Mouse (Mus musculus) urinary bladder, postnatal 36 days (tissue): ENCODE results near the gene Pla2g5.
"Not testable (repeated sequence)": the region's sequence is repeated elsewhere in the genome, so short reads cannot be mapped to it uniquely, and the experiment has no call there.

Experiments
- DNase-seq, 2 experiments: peaks; one replicate each; pipeline ENCODE4 v3.0.0; 2022; ENCODE audit warnings: low spot score in 2 of 2, mixed read lengths in 1 of 2

Pla2g5 gene

GRCm38 (mm10) chr4:138858446-138858845 is 4.8 kb downstream of the Pla2g5 start:
- no peak for DNase-seq

DNA sequence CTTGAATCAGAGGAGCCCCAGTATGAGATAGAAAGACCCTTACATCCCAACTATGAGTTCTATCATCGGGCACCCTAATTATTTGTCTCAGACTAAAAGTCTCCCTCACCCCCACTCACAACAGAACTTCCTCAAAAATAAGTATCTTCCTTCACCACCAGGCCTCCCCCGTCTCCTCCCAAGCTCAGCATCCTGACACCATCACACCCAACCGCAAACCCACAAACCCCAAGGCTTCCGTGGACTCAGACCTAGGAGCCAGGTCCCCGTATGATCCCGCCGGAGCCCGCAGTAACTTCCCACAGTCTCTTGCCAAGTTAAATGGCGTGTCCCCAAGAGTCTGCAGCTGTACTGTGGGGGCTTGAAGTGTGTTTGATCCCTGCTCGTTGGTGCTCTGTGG is 5.7 kb downstream of the Pla2g5 start:
- no peak for DNase-seq

DNA sequence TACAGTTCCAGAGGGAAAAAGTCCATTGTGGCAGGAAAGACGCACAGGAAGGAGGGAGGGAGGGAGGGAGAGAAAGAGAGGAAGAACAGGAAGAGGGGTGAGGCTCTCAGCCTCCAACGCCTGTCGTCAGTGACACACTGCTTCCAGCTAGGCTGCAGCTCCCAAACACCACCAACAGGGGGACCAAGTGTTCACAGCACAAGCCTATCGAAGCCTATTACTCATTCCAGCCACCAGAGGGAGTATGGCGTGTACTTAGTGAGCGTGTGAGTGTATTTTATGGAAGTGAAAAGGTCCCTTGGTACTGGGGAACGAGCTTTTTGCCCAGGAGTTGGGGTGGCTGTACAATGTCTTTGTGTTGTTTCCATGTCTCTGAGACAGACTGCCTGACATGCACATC is 6.8 kb downstream of the Pla2g5 start:
- peak in 1 of 2 experiments; percentile 30 for DNase-seq

DNA sequence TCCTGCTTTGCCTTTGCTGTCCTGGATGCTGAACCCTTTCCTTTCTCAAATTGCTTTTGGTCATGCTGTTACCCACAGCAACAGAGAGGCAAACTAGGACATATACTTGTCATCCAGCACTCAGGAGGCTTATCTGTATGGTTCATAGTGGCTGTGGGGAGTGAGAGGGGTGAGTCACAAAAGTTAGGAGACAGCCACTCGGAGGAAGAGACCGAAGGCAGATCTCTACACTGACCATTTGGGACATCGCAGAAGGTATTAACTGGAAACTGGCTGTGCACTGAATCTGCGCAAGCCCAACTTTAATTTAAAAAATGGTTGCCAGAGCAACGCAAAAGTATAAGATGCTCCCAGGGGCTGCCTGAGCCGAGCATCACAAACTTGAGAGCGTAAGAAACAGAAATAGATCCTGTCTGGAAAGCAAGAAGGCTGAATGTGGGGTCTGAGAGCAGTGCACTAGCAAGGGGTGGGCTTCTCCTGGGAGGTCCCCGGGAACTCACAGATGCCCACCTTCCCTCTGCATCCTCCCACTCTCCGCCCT is 8.1 kb downstream of the Pla2g5 start:
- DNase-seq = no peak

GRCm38 (mm10) chr4:138852961-138853360 is 10.3 kb downstream of the Pla2g5 start:
- no peak for DNase-seq

DNA sequence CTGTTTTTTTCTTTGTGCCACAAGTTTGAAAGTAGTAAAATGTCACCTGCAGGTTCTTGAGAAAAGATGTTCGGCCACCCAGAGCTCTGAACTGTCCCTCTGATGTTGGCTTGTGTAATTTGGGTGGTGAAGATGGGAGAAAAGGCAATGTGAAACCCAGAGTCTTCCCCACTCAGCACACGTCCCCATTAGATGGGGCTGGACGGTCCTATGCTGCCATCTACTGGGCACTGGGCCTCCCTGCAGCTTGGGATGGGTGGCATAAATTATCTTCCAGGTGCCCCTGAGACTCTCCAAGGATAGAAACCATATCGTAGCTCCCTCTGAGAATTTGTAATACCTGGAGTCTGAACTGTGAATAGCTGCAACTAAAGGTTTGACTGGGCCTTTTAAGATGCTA is 11.8 kb downstream of the Pla2g5 start:
- peak; percentile 64 to 65 for DNase-seq

- DNase-seq = peak in 1 of 2 experiments; percentile 17
These were observed 21.9 kb downstream of the Pla2g5 start for GRCm38 (mm10) chr4:138841386-138841785.

DNA sequence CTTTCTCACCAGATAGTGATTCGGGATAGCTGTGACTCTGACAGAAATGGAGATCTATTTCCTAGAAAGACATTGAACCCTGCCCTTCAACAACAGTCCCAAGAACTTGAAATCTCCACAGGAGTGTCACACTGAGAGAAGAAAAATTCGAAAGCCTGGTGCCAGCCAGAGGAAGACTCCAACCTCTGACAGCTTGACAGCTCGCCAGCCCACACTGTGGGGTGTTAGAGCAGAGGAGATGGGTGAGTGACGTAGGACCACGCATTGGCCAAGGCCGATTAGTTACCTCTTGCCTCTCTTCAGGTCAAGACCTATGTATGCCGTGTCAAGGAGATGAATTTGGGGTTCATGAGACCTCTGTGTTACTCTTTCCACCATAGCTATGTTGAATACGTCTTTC is 22.6 kb downstream of the Pla2g5 start:
- no peak for DNase-seq

- no peak for DNase-seq
These were observed 23.5 kb downstream of the Pla2g5 start for GRCm38 (mm10) chr4:138839806-138840205.

DNA sequence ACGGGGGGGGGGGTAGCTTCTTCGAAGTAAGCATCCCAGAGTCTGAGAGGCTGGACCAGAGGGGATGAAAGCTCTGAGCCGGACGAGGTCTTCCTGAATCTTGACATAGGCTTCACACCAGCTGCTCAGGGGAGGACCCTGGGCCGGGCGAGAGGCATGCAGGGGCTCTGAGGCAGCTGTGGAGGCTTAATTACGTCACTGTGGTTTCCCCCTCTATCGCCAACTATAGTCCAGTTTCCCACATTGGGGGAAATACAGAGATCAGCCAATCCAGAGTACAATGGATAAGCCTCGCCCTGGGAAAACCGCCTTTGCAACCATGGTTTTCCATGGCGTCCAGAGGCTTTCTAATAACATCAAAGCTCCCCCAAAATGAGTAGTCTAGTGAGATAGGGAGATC is 36.1 kb downstream of the Pla2g5 start:
- no peak for DNase-seq

GRCm38 (mm10) chr4:138825751-138826567 is 37.3 kb downstream of the Pla2g5 start:
- no peak for DNase-seq

DNA sequence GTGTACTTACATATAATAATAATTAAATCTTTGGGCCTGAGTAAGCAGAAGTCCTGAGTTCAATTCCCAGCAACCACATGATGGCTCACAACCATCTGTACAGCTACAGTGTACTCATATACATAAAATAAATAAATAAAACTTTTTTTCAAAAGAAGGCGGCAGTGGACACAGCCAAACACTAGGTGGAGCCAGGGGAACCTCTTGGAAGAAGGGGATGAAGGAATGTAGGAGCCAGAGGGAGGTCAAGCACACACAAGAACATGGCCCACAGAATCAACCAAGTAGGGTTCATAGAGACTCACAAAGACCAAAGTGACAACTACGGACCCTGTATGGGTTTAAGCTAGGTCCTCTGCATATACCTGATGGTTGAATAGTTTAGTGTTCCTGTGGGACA is 38.6 kb downstream of the Pla2g5 start:
- DNase-seq = no peak

- DNase-seq = not testable (repeated sequence)
These were observed 39.1 kb downstream of the Pla2g5 start for GRCm38 (mm10) chr4:138824161-138824560.

- DNase-seq = no peak
These were observed 42.2 kb downstream of the Pla2g5 start for GRCm38 (mm10) chr4:138821036-138821435.

DNA sequence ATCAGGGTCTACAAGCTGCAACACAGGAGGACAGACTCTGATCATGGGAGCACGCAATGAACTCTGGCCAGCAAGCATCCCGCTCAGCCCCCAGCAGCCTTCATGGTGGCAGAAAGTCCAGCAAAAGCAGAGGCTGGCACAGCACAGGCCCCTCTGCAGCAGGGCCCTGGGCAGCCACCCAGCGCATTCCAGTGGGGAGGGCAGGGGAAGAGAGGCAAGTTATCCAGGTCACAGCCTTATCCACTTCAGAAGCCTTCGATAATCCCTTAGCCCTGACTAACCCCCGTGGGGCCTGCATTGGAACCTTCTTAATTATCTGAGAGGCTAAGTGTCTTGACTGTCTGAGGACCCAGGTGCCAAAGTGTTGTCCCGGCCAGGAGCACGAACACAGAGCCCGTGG is 44.2 kb downstream of the Pla2g5 start:
- no peak for DNase-seq

DNA sequence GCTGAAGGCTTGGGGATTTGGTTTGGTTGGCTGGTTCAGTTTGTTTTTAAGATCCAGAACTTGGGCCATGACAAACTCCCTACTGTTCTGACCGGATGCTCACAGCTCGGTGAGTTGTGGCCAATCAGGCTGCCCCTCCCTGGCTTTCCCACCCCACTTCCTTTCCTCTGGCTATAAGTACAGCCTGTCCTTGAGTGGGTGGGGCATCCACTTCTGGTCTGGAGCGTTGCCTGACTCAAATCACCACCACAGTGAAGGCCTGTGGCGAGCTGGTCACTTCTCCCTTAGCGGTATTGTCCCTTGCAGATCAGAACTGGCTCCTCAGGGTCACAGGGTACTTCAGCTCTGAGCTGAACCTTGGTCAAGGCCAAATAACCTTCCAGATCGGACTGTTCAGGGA is 45.5 kb downstream of the Pla2g5 start:
- DNase-seq = no peak

GRCm38 (mm10) chr4:138816166-138816565 is 47.1 kb downstream of the Pla2g5 start:
- no peak for DNase-seq

- DNase-seq = no peak
These were observed 56.3 kb downstream of the Pla2g5 start for GRCm38 (mm10) chr4:138806920-138807541.

DNA sequence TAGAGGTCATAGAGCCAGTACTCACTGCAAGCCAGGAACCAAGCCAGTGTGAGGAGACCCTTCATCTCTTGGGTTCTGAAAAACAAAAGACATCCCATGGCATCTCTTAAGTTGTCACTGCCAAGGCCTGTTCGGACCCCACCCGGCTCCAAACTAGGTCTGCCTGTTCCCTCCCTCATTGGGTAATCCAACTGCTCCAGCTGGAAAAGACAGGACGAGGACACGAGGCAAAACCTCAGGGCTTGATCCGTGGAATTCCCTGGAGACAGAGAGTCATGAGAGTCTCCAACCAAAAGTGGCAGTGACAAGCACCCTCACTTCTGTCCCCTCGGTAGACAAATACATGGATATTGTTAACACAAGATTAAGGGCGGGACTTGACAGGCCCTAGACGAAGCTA is 57.1 kb downstream of the Pla2g5 start:
- DNase-seq = no peak

- no peak for DNase-seq
These were observed 58.0 kb downstream of the Pla2g5 start for GRCm38 (mm10) chr4:138805248-138805647.

GRCm38 (mm10) chr4:138802917-138803316 is 60.4 kb downstream of the Pla2g5 start:
- no peak for DNase-seq

GRCm38 (mm10) chr4:138801631-138802030 is 61.7 kb downstream of the Pla2g5 start:
- no peak for DNase-seq

DNA sequence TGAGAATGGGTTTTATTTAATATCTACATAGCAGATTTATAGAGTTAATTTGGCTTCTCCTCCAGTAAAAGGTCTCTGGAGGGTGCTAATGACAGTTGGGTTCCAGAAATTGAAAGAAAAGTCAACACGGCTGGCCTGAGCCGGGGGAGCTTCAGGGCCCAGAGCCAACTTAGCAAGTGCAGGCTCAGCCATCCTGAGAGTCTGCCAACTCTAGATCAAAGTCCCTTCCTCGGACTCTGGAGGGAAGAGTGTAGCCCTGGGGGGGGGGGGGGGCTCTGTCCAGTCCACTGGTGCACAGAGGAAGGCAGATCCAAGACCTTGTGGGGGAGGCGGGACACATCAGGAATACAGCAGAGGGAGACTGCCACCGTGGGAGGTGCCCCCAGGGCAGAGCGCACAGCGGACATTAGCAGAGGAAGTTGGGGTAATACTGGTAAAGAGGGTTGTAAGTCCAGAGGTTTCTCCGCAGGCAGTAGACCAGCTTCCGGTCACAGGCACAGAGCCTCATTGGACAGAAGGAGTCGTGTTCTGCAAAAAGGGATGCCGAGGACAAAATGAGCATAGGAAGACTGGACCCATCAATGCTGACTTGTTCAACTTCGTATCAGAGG is 63.0 kb downstream of the Pla2g5 start:
- no peak for DNase-seq
